Mouse (Mus musculus) intestine, embryonic 16.5 days (tissue): ENCODE results near the gene Map2. TPM values are rescaled to one million over a fixed set of nuclear protein-coding genes. Genes with fewer than 3 reads are reported as not detected.

ENCODE experiments used
- ATAC-seq: fragments of 200-750 bp; cut with Nextera tagmentation; 2 replicates; pipeline ENCODE4 v1.8.0; 2017; ENCODE audit warnings: moderate TSS enrichment, moderate library complexity
- H3K27ac ChIP-seq: fragments of 300-500 bp; sonication (generic); 2 replicates; pipeline ENCODE4 v1.5.1; 2014; ENCODE audit warnings: mild to moderate bottlenecking, low read length
- H3K27me3 ChIP-seq: fragments of 300-500 bp; sonication (generic); replicated peaks from 2 replicates; pipeline ENCODE4 v1.6.1; 2014; ENCODE audit warnings: low read length, control low read depth, mixed read lengths; ENCODE audit not compliant: control insufficient read depth, insufficient read depth
- H3K36me3 ChIP-seq: fragments of 300-500 bp; sonication (generic); 2 replicates; pipeline ENCODE4 v1.6.1; 2014; ENCODE audit warnings: low read length, control low read depth; ENCODE audit not compliant: control insufficient read depth, insufficient read depth
- H3K4me1 ChIP-seq: fragments of 300-500 bp; sonication (generic); 2 replicates; pipeline ENCODE4 v1.6.1; 2014; ENCODE audit warnings: low read length, control low read depth, mixed read lengths; ENCODE audit not compliant: control insufficient read depth, insufficient read depth
- H3K4me2 ChIP-seq: fragments of 300-500 bp; sonication (generic); 2 replicates; pipeline ENCODE4 v1.6.1; 2014; ENCODE audit warnings: low read depth, low read length, control low read depth
- H3K4me3 ChIP-seq: fragments of 300-500 bp; sonication (generic); 2 replicates; pipeline ENCODE4 v1.5.1; 2014; ENCODE audit warnings: mild to moderate bottlenecking, low read length
- H3K9ac ChIP-seq: fragments of 300-500 bp; sonication (generic); 2 replicates; pipeline ENCODE4 v1.6.1; 2014; ENCODE audit warnings: low read depth, low read length
- H3K9me3 ChIP-seq: fragments of 300-500 bp; sonication (generic); 2 replicates; pipeline ENCODE4 v1.6.1; 2016; ENCODE audit warnings: low read length, control low read depth; ENCODE audit not compliant: control insufficient read depth
- WGBS: fragments of 180-500 bp; shearing (Covaris S2); extraction: QIAGEN DNeasy Blood & Tissue Kit; methylation state at CpG from one replicate; pipeline ENCODE4 v1.1.7; 2014; 5-methylcytosine and 5-hydroxymethylcytosine counted together
- polyA plus RNA-seq: library from polyadenylated mRNA; unstranded; fragments of >200 nt; fragmentation: Nextera tagmentation; extraction: Ambion mirVana; gene quantifications from 2 replicates; pipeline ENCODE4 v1.2.1, GENCODE M21; 2015

The Map2 gene
- polyA plus RNA-seq, 1 experiment from 2014 or later: 9.5 TPM

DNA sequence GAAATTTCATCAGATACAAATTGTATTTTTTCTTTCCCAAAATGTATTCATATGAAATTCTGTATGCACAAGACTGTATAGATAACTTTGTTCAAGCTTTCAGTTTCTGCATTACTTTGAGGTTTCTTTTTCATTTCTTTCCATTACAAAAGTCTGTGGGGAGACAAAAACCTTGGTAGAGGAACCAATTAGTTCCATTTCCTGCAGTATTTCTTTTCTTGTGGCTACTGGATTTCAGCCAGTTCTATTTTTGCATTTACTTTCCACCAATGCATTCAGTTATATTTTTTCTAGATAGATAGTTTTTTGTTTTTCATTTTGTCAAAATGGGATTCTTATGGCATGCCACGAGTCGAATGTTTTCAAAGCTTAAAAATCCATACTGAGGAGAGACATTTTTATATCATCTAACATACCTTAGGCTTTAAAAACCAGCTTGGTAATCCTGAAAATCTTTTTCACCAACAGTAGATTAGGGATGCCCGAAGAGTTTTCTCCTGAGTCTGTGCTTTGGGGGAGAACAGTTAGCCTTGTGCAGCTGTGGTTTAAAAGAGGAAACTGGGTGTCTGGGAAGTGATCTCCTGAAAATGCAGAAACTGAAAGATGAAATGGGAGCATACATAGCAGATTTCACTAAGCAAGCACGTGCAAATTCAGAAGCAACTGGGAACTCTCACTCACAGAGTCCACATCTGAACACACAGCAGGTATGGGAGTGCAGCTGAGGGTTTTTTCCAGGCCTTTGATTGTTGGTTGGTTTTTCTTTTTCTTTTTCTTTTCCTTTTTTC is 104.3 kb downstream of the Map2 start:
- H3K4me2 ChIP-seq: no peak overlapping the region
- no peaks in the 10 kb centered on the region for H3K9me3 ChIP-seq
- no peak overlapping the region for H3K4me3 ChIP-seq
- H3K9ac ChIP-seq: no peak overlapping the region
- H3K27ac ChIP-seq: no peak overlapping the region
- no peaks in the 10 kb centered on the region for H3K4me1 ChIP-seq
- no peaks in the 10 kb centered on the region for H3K36me3 ChIP-seq
- no peaks in the 10 kb centered on the region for H3K27me3 ChIP-seq
- WGBS: 75% methylated on average over 4 of the region's 4 CpGs
- ATAC-seq: no peak

DNA sequence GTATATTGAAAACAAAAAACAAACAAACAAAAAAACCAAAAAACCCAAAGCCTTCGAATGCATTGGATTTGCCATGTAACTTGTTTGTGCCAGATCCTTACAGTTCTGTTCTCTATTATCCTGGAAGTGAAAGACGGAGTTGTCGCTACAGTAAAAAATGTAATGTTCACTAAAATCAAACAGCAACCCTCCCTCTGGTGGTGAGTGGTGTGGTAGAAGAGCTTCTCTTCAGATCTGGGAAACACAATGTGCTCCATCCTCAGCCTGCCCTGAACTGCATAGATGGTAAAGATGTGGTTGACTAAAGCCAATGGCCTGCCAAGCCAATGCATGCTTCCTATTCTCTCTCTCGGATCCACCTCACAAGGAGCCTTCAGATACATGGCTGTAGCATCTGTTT is 105.1 kb downstream of the Map2 start:
- Histone ChIP-seq H3K9me3 (no peaks in the 10 kb centered on the region), H3K4me1 (no peaks in the 10 kb centered on the region), H3K27ac (no peak overlapping the region), H3K9ac (no peak overlapping the region), H3K36me3 (no peaks in the 10 kb centered on the region), H3K27me3 (no peaks in the 10 kb centered on the region), H3K4me2 (no peak overlapping the region), H3K4me3 (no peak overlapping the region)
- 87% methylated on average over 4 of the region's 4 CpGs for WGBS
- no peak for ATAC-seq

DNA sequence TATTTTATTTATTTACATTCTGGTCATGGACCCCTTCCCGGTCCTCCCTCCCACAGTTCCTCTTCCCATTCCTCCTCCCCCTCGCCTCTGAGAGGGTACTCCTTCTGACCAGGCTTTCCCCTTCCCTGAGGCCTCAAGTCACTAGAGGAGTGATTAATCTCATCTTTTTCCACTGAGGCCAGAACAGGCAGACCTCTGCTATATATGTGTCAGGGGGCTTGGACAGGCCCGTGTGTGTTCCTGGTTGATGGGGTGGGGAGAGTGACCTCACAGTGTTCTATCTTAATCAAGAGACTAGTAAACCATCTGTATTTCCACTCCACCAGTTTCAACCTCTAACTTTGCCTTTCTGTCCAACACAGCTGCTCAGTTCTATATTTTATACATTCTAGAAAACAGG is 107.4 kb downstream of the Map2 start:
- H3K4me2 ChIP-seq: no peak overlapping the region
- no peaks in the 10 kb centered on the region for H3K27me3 ChIP-seq
- no peak overlapping the region for H3K4me3 ChIP-seq
- no peaks in the 10 kb centered on the region for H3K36me3 ChIP-seq
- H3K9me3 ChIP-seq: no peaks in the 10 kb centered on the region
- no peak overlapping the region for H3K9ac ChIP-seq
- 48% methylated on average over 3 of the region's 3 CpGs for WGBS
- ATAC-seq: no peak
- H3K4me1 ChIP-seq: no peaks in the 10 kb centered on the region
- no peak overlapping the region for H3K27ac ChIP-seq

DNA sequence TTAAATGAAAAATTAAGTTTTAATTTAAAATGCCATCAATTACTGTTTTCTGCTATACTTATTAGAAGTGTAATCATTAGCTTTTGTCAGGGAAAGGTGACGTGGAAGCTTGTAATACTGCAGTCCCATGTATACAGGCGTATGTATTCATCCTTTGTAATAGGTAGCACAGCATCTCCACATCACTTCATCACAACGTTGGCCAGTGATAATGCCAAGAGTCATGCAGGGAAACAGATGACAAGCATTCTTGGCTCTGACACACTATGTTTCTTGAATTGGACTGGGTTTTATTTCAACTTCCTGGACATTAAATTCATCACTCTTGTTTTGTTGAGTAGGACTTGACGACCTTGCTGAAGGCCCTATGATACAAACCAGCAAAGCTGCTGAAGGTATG is 113.9 kb downstream of the Map2 start:
- Histone ChIP-seq H3K4me2 (no peak overlapping the region), H3K4me3 (no peak overlapping the region), H3K9ac (no peak overlapping the region), H3K36me3 (no peaks in the 10 kb centered on the region), H3K27me3 (no peaks in the 10 kb centered on the region), H3K9me3 (no peaks in the 10 kb centered on the region), H3K27ac (no peak overlapping the region), H3K4me1 (no peaks in the 10 kb centered on the region)
- no peak for ATAC-seq
- WGBS: 79% methylated on average over 4 of the region's 4 CpGs

DNA sequence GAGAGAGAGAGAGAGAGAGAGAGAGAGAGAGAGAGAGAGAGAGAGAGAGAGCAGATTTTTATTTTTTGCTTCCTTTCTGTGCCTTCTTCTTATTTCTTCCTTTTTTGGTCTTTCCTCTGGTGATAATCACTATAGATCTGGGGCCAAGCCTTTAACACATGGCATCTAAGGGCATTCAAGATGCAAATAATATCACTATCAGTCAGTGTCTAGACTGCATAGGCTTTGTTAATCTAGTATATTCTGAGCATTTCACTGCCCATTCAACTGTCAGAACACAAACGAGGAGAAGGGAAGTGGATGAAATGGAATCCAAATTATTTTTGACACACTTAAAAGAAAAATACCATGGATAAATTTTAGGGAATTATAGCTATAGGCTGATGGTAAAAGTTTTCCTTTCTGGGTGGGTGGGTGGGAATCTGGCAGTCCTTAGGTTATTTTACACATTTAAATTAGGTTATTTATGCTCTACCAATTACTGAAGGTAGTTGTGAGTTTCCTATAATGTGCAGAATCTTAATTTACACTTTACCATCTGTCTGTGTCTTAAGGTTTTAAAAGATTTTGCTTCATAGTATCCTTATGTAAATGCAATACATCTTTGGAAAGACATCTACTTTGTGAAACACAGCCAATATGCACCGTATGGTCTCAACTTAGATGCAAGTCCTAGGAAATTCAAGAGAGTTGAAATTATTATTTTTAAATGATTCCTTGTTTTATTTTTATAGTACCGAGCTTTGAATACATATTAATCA is 117.2 kb downstream of the Map2 start:
- Histone ChIP-seq H3K4me3 (no peak overlapping the region), H3K27ac (no peak overlapping the region), H3K9ac (no peak overlapping the region), H3K36me3 (no peaks in the 10 kb centered on the region), H3K9me3 (no peaks in the 10 kb centered on the region), H3K4me2 (no peak overlapping the region), H3K4me1 (no peaks in the 10 kb centered on the region), H3K27me3 (no peaks in the 10 kb centered on the region)
- no peak for ATAC-seq
- WGBS: 79% methylated on average over 3 of the region's 3 CpGs

DNA sequence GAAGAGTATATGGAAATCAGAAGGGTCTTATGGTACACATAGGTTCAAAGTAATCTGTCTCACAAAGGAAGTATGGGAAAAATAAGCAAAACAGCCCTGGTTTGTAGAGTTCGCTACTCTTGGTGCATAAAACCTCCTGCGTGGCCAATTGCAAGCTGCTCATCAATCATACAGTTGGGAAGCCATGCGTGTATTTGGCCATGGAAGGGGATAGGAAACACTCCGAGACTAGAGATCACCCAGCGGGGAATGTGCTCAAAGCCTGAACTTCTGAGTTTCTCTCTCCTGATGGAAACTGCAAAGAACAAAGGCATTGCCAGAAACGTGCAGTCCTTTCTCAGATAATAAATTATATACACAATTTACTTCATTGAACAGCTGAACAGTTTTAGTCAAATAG is 124.3 kb downstream of the Map2 start:
- ATAC-seq: no peak
- 72% methylated on average over 6 of the region's 6 CpGs for WGBS
- H3K4me2 ChIP-seq: no peak overlapping the region

DNA sequence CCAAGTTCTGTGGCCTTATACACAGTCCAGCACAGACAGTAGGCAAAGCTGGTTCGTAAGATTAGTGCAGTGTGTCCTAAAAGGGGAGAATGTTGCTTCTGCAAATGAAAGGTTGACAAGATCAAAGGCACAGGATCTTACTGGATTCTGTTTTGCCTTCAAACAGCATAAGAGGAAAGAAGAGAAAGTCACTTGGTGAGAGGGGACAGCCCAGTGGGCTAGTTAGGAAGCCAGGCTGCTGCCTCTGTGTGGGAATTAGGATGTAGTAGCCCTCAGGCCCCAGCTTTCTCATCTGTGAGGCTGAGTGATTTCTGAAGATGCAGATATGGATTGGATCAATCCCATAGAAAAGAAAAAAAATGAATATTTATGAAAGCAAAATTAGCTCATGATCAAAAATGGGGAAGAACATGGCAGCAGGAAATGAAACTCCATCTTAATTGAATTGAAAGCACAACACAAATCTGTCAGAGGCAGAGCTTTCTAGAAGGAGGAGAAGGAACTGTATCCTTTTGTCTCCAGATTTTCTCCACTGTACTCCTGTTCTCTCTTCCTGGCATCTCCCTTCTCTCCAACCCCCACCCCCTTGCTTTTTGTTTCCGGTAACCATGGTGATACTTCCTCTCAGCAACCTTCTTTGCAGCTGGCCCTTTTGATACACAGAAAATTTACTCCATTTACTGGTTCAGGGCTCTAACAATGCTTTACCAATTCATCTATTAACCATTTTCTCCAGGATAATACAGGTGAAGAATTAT is 145.5 kb downstream of the Map2 start:
- Histone ChIP-seq H3K4me1 (no peaks in the 10 kb centered on the region), H3K4me3 (no peak overlapping the region), H3K27ac (no peak overlapping the region), H3K9me3 (no peaks in the 10 kb centered on the region), H3K4me2 (no peak overlapping the region), H3K36me3 (no peaks in the 10 kb centered on the region), H3K27me3 (no peaks in the 10 kb centered on the region), H3K9ac (no peak overlapping the region)
- ATAC-seq: no peak
- 72% methylated on average over 2 of the region's 2 CpGs for WGBS

More for the DNA sequence above, 124.3 kb downstream of the Map2 start:
- no peaks in the 10 kb centered on the region for H3K9me3 ChIP-seq
- no peak overlapping the region for H3K27ac ChIP-seq
- no peak overlapping the region for H3K4me3 ChIP-seq
- H3K27me3 ChIP-seq: no peaks in the 10 kb centered on the region
- H3K36me3 ChIP-seq: no peaks in the 10 kb centered on the region
- H3K9ac ChIP-seq: no peak overlapping the region
- no peaks in the 10 kb centered on the region for H3K4me1 ChIP-seq

DNA sequence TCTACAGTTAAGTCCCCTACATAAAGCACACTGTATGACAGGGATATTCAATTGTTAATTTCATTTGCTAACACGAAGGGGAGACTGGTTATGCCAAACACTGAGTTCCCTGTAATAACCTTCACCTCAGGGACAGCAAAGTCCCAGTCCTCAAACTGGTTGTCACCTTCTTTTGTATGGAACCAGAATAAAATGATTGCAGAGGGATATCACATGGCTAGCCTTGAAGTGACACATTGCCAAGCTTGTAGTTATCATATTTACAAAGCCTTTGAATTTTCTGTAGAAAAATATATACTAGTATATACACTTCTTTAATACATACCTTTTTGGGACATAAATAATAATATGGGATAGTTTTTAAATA is 146.0 kb downstream of the Map2 start:
- Histone ChIP-seq H3K4me1 (no peaks in the 10 kb centered on the region), H3K27ac (no peak overlapping the region), H3K27me3 (no peaks in the 10 kb centered on the region), H3K9ac (no peak overlapping the region), H3K36me3 (no peaks in the 10 kb centered on the region), H3K4me2 (no peak overlapping the region), H3K4me3 (no peak overlapping the region), H3K9me3 (no peaks in the 10 kb centered on the region)
- 40% methylated on average over 1 of the region's 1 CpGs for WGBS
- ATAC-seq: no peak

DNA sequence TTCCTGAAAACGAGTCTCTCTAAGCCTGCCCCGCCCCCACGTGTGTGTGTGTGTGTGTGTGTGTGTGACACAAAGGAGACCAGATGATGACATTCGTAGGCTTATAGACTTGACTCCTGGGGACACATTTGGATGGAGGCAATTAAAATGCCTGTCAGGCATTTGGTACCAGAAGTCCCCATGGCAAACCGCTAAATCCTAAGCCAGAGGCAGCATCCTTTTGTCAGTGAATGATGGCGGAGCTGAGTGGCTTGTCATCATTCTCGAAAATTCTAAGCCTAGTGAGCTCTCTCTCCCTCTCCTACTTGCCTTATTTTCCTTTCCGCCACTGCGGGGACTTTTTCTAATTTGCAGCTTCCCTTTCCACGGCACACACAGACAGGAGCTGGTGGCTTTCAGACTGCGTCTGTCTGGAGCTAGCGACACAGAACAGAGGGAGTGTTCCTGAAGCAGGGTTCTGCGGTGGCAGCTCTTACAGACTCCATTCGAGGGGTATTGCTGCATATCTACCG is 146.6 kb downstream of the Map2 start:
- H3K9ac ChIP-seq: no peak overlapping the region
- H3K4me1 ChIP-seq: no peaks in the 10 kb centered on the region
- H3K27me3 ChIP-seq: no peaks in the 10 kb centered on the region
- H3K4me3 ChIP-seq: no peak overlapping the region
- no peaks in the 10 kb centered on the region for H3K36me3 ChIP-seq
- H3K27ac ChIP-seq: no peak overlapping the region
- ATAC-seq: no peak
- no peaks in the 10 kb centered on the region for H3K9me3 ChIP-seq
- 64% methylated on average over 15 of the region's 15 CpGs for WGBS
- no peak overlapping the region for H3K4me2 ChIP-seq
